Mouse (Mus musculus): ENCODE measurements at regions not wholly inside any gene's neighbourhood (a gene's known extent, or its start where the extent isn't known, plus 50 kb on each side); places are given as distances from the start of the nearest gene placed in this dataset.

- DNase-seq, result no peak
Measured at GRCm38 (mm10) chr8:82265745-82266144, 137.3 kb downstream of the Il15 start.

- no peak for DNase-seq
Measured at GRCm38 (mm10) chr8:82262196-82262595, 140.8 kb downstream of the Il15 start.

DNA sequence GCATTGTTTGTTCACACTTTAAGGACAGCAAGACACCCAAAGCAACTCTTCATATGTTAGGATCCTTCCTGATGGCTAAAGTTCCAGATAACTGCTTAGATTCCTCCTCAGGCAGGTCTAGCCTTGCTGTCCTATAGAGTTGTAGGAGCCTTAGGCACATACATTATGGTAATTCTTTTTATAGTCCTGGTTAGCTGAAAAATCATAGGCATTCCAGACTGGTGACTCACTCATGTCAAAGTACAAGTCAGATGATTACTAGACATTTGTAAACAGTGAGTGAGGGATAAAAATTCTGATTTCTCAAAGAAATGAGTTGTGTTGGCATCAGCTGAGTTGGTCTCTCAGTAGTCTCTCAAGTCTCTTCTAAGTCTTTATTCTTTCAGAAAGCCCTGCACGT lies 142.4 kb downstream of the Il15 start:
- DNase-seq, result no peak

GRCm38 (mm10) chr8:82255815-82256214 lies 147.2 kb downstream of the Il15 start:
- no peak for DNase-seq

DNA sequence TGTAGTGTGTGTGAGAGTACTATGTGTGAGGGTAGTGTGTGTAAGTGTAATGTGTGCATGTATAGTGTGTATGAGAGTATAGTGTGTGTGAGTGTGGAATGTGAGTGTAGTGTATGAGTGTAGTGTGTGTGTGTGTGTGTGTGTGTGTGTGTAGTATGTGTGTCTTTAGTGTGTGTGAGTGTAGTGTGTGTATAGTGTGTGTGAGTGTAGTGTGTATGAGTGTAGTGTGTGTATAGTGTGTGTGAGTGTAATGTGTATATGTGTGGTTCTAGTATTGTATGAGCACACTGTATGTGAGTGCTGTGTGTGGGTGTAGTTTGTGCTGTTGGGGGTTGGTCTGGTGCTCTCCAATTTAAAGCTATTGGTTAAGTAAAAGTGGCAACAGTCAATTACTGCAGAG lies 150.6 kb downstream of the Il15 start:
- DNase-seq, result no peak

GRCm38 (mm10) chr8:82249841-82250577 lies 153.0 kb downstream of the Il15 start:
- no peak for DNase-seq

- no peak for DNase-seq
Measured at GRCm38 (mm10) chr8:82244076-82244475, 158.9 kb downstream of the Il15 start.

GRCm38 (mm10) chr8:82229883-82230282 lies 173.1 kb downstream of the Il15 start:
- peak in 1 of 2 experiments; percentile 3 for DNase-seq

- no peak for DNase-seq
Measured at GRCm38 (mm10) chr8:82201746-82202145, 201.3 kb downstream of the Il15 start.

- DNase-seq, result no peak
Measured at GRCm38 (mm10) chr8:82200176-82200575, 202.8 kb downstream of the Il15 start.

DNA sequence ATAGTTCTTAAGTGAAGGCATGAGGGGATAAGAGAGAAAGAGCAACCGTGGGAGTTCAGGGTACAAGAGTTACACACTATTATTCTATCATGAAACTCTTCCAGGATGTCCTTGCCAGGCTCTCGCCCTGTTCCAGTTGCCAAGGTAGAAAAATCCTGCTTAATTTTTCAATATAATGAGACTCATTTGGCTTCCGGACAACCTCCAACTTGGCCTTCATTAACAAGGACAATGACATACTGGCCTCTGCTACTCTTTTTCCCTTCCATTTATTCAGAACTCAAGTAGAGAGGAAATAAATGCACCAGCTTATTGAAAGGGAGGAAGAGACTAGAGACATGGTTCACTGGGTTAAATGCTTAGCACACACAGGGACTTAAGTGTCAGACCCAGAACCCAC lies 206.5 kb downstream of the Il15 start:
- DNase-seq, result peak in 1 of 2 experiments; percentile 6

DNA sequence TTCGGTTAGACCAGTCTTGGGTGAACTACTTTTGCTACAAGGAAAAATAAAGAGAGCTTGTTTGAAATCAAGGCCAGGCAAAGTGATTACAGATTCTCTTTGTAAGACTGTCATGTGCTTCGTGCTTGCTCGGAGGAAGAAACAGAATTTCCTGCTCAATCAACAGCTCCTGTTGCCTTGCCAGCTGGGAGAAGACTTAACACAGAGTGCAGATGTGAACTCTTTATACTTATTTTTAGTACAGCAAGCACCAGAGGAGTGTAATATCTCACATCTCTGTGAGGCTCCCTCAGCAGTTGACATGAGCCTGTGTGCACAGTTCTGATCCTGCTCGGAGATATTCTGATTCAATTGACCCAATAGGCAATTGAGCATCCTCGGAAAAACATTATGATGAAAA lies 207.9 kb downstream of the Il15 start:
- DNase-seq, result no peak

DNA sequence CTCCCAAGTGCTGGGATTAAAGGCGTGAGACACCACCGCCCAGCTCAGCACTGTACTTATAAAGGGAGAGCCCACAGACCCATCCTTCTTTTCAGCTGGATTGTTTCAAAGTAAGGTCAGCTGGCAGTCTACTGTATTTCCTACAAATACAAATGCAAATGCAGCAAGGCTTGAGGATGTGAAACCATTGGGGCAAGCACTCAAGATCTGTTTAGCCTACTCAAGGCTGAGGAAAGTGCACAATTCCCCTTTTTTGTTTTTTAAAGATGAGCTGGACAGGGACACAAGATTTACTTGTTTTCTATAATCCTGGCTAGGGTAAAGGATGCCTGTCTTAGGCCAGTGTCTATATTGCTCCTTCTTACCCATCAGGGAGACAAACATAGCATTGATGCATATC lies 212.0 kb downstream of the Il15 start:
- DNase-seq, result no peak

- peak; percentile 2 to 7 for DNase-seq
Measured at GRCm38 (mm10) chr8:82187138-82187880, 215.7 kb downstream of the Il15 start.

DNA sequence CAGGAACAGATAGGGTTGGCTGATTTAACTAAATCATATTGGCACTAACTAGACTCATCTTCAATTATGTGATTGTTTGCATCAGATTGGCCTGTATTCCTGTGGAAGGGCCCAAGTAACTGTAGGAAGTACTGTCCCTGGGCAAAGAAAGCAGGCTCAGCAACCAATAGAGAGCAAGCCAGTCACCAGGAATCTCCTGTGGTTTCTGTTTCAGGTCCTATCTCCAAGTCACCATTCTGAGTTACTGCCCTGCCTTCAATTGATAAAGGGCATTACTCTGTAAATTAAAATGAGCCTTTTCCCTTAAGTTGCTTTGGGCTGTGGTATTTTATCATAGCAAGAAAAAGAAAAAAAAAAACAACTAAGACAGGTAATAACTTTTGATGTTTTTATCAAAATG lies 219.0 kb downstream of the Il15 start:
- no peak for DNase-seq
